Mouse (Mus musculus): Measurements from ENCODE around the gene Zfp398. TPM values are rescaled to one million over a fixed set of nuclear protein-coding genes. Genes with fewer than 3 reads are reported as not detected.

The Zfp398 gene
- polyA plus RNA-seq, 1 experiment from 2014 or later: 1.9 TPM

DNA sequence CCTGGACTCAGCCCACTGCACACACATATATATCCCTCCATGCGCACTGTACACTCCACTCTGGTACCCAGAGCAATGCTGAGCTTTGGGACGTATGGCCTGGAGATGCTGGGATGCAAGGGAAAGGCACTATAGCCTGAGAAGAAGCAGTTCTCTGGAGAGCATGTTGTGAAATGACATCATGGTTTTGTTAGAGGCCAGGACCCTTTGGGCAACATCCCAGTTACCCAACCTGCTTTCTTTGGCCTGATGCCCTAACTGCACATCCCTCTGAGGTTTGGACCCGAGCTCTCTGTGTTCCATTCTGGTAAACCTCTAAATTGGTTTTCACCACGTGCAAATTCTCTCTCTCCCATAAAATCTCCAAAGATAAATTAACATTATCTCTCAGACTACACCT, 68.1 kb downstream of the Zfp398 start:
- Histone ChIP-seq H3K4me1 (ENCODE audit: control insufficient read depth, low read depth, low read length) (no peaks in the 10 kb centered on the region), H3K9ac (ENCODE audit: low read depth, low read length) (no peak overlapping the region), H3K27me3 (ENCODE audit: control insufficient read depth, insufficient read depth, low read depth, low read length) (no peaks in the 10 kb centered on the region), H3K4me3 (ENCODE audit: low read depth, low read length) (no peak overlapping the region), H3K9me3 (replicated peaks; ENCODE audit: control insufficient read depth, low read length) (no peaks in the 10 kb centered on the region), H3K4me2 (ENCODE audit: low read depth, low read length) (no peak overlapping the region), H3K36me3 (ENCODE audit: control insufficient read depth, insufficient read depth) (peaks cover 24% of the 10 kb centered on the region), H3K27ac (ENCODE audit: low read length) (no peak overlapping the region)
- 72% methylated on average over 4 of the region's 4 CpGs for WGBS (ENCODE audit: insufficient replicate concordance)
- ATAC-seq (ENCODE audit: low read depth): no peak

DNA sequence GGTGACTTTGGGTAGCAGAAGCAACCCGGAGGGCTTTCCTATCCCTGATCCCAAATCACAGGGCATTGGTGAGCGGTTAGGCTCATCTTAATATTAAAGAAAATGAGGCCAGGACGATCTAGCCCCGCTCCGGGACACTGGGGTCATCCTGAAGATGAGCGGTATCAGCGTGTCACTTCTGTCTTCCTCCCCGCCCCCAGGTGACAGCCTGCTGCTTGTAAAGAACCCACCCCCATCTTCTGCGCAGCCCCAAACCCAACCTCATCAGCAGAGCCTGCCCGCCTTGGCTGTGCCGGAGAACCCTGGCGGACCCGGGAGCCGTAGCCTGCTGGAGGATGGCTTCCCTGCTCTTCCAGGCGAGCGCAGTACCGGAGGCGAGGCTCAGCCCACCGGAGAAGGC, 68.9 kb downstream of the Zfp398 start:
- ATAC-seq (ENCODE audit: low read depth): no peak
- Histone ChIP-seq H3K9me3 (replicated peaks; ENCODE audit: control insufficient read depth, low read length) (no peaks in the 10 kb centered on the region), H3K4me3 (ENCODE audit: low read depth, low read length) (no peak overlapping the region), H3K4me2 (ENCODE audit: low read depth, low read length) (no peak overlapping the region), H3K27me3 (ENCODE audit: control insufficient read depth, insufficient read depth, low read depth, low read length) (no peaks in the 10 kb centered on the region), H3K9ac (ENCODE audit: low read depth, low read length) (no peak overlapping the region), H3K36me3 (ENCODE audit: control insufficient read depth, insufficient read depth) (peaks cover 22% of the 10 kb centered on the region), H3K4me1 (ENCODE audit: control insufficient read depth, low read depth, low read length) (no peaks in the 10 kb centered on the region), H3K27ac (ENCODE audit: low read length) (no peak overlapping the region)
- 85% methylated on average over 19 of the region's 19 CpGs for WGBS (ENCODE audit: insufficient replicate concordance)

DNA sequence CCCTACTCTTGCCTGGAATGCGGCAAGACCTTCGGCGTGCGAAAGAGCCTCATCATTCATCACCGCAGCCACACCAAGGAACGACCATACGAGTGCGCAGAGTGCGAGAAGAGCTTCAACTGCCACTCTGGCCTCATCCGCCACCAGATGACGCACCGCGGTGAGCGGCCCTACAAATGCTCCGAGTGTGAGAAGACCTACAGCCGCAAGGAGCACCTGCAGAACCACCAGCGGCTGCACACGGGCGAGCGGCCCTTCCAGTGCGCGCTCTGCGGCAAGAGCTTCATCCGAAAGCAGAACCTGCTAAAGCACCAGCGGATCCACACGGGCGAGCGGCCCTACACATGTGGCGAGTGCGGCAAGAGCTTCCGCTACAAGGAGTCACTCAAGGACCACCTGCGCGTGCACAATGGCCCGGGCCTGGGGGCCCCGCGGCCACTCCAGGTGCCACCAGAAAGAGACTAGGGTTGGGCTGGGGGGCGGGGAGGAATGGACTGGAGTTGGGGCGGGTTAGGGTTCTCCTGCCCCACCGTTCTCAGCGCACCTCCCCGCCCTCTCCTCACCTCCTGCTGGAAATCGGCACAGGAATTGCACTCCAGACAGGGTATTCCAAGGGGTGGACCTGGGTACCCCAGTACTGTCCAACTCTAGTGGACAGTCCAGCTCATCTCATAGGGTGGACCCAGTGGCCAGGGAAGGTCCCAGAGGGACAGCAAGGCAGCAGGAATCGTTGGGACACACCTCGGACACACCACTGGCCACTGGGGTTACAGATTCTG, 69.6 kb downstream of the Zfp398 start:
- no peak overlapping the region for H3K4me2 ChIP-seq (ENCODE audit: low read depth, low read length)
- no peaks in the 10 kb centered on the region for H3K4me1 ChIP-seq (ENCODE audit: control insufficient read depth, low read depth, low read length)
- no peak overlapping the region for H3K4me3 ChIP-seq (ENCODE audit: low read depth, low read length)
- H3K9ac ChIP-seq (ENCODE audit: low read depth, low read length): no peak overlapping the region
- H3K27ac ChIP-seq (ENCODE audit: low read length): no peak overlapping the region
- no peaks in the 10 kb centered on the region for H3K27me3 ChIP-seq (ENCODE audit: control insufficient read depth, insufficient read depth, low read depth, low read length)
- ATAC-seq (ENCODE audit: low read depth): no peak
- peaks cover 22% of the 10 kb centered on the region for H3K36me3 ChIP-seq (ENCODE audit: control insufficient read depth, insufficient read depth)
- H3K9me3 ChIP-seq (replicated peaks; ENCODE audit: control insufficient read depth, low read length): no peaks in the 10 kb centered on the region
- WGBS (ENCODE audit: insufficient replicate concordance): 86% methylated on average over 44 of the region's 44 CpGs

DNA sequence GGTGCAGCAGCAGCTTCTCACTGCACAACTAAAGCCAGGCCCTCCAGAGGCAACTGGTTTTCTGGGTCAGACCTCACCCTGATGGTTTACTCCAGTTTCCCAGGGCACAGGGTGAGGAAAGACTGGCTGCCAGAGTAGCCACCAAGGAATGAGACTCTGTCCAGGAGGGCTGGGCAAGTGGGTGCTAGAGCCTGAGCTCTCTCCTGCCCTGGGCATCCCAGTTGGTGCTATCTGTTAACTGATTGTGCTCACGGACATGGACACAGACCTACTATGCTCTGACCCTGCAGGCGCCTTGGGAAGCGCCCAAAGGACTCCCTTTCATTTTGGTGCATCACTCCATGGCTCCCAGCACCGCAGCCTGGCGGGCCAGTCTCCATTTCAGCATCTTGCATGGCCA, 70.9 kb downstream of the Zfp398 start:
- Histone ChIP-seq H3K36me3 (ENCODE audit: control insufficient read depth, insufficient read depth) (peaks cover 22% of the 10 kb centered on the region), H3K4me3 (ENCODE audit: low read depth, low read length) (no peak overlapping the region), H3K4me2 (ENCODE audit: low read depth, low read length) (no peak overlapping the region), H3K9me3 (replicated peaks; ENCODE audit: control insufficient read depth, low read length) (no peaks in the 10 kb centered on the region), H3K9ac (ENCODE audit: low read depth, low read length) (no peak overlapping the region), H3K27me3 (ENCODE audit: control insufficient read depth, insufficient read depth, low read depth, low read length) (no peaks in the 10 kb centered on the region), H3K27ac (ENCODE audit: low read length) (no peak overlapping the region), H3K4me1 (ENCODE audit: control insufficient read depth, low read depth, low read length) (no peaks in the 10 kb centered on the region)
- WGBS (ENCODE audit: insufficient replicate concordance): 84% methylated on average over 5 of the region's 5 CpGs
- ATAC-seq (ENCODE audit: low read depth): no peak

DNA sequence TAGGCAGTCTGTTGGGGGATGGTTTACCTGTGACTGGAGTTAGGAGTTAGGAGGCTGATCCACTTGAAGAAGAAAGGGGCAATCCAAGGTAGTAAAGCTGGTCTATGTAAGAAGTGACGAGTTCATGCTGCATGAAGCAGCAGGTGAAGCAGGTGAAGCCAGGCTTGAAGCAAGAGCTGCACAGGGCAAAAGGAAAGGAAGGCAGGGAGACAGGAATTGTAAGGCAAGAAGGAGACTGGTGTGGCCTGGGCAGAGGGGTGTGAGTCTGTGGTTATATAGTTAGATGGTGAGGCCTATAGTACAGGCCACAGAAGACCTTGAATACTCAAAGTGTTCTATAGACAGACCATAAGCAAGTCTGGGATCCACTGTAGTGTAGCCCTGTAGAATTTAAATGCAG, 73.5 kb downstream of the Zfp398 start:
- no peak overlapping the region for H3K4me3 ChIP-seq (ENCODE audit: low read depth, low read length)
- 73% methylated on average over 1 of the region's 1 CpGs for WGBS (ENCODE audit: insufficient replicate concordance)
- H3K27me3 ChIP-seq (ENCODE audit: control insufficient read depth, insufficient read depth, low read depth, low read length): no peaks in the 10 kb centered on the region
- no peaks in the 10 kb centered on the region for H3K9me3 ChIP-seq (replicated peaks; ENCODE audit: control insufficient read depth, low read length)
- H3K36me3 ChIP-seq (ENCODE audit: control insufficient read depth, insufficient read depth): peaks cover 17% of the 10 kb centered on the region
- no peak overlapping the region for H3K9ac ChIP-seq (ENCODE audit: low read depth, low read length)
- no peak overlapping the region for H3K4me2 ChIP-seq (ENCODE audit: low read depth, low read length)
- no peak for ATAC-seq (ENCODE audit: low read depth)
- no peaks in the 10 kb centered on the region for H3K4me1 ChIP-seq (ENCODE audit: control insufficient read depth, low read depth, low read length)
- H3K27ac ChIP-seq (ENCODE audit: low read length): no peak overlapping the region

DNA sequence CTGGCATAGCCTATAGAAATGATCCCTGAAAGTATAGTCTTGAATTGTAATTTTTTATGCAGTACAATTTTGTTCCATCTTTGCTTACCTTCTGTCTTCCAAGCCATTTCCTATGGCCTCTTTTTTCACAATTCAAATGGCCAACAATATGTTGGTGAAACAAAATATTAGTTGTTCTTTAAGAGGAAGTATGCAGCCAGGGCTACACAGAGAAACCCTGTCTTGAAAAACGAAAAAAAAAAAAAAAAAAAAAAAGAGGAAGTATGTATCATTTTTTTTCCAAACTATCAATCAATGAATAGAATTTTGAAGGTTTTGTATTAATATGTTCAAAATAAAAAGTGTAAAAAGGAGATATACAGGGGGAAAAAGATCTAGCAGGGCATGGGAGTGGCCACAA, 76.2 kb downstream of the Zfp398 start:
- H3K4me2 ChIP-seq (ENCODE audit: low read depth, low read length): no peak overlapping the region
- no peak for ATAC-seq (ENCODE audit: low read depth)
- WGBS (ENCODE audit: insufficient replicate concordance): 13% methylated on average over 1 of the region's 1 CpGs
- H3K4me3 ChIP-seq (ENCODE audit: low read depth, low read length): no peak overlapping the region
- H3K27me3 ChIP-seq (ENCODE audit: control insufficient read depth, insufficient read depth, low read depth, low read length): no peaks in the 10 kb centered on the region
- H3K9me3 ChIP-seq (replicated peaks; ENCODE audit: control insufficient read depth, low read length): no peaks in the 10 kb centered on the region
- H3K4me1 ChIP-seq (ENCODE audit: control insufficient read depth, low read depth, low read length): peaks cover 6% of the 10 kb centered on the region
- no peaks in the 10 kb centered on the region for H3K36me3 ChIP-seq (ENCODE audit: control insufficient read depth, insufficient read depth)
- no peak overlapping the region for H3K27ac ChIP-seq (ENCODE audit: low read length)
- no peak overlapping the region for H3K9ac ChIP-seq (ENCODE audit: low read depth, low read length)

DNA sequence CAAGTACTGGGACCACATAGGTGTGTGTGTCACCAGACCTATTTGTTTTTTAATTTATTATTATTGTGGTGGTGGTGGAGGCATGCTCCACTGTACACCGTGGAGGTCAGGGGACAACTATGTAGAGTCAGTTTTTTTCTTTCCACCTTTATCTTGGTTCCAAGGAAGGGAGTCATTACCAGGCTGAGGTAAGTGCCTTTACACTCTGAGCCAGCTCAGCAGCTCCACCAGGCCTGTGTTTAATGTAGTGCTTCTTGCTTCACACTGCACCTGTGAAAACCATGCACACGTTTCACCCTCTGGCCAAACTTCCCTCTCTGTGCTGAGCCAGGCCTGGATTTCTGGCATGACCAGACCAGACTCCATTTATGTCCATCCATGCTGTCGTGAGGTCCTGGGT, 77.5 kb downstream of the Zfp398 start:
- no peaks in the 10 kb centered on the region for H3K9me3 ChIP-seq (replicated peaks; ENCODE audit: control insufficient read depth, low read length)
- H3K4me3 ChIP-seq (ENCODE audit: low read depth, low read length): no peak overlapping the region
- H3K4me1 ChIP-seq (ENCODE audit: control insufficient read depth, low read depth, low read length): peaks cover 14% of the 10 kb centered on the region
- H3K27ac ChIP-seq (ENCODE audit: low read length): no peak overlapping the region
- H3K36me3 ChIP-seq (ENCODE audit: control insufficient read depth, insufficient read depth): no peaks in the 10 kb centered on the region
- no peak overlapping the region for H3K9ac ChIP-seq (ENCODE audit: low read depth, low read length)
- 45% methylated on average over 3 of the region's 3 CpGs for WGBS (ENCODE audit: insufficient replicate concordance)
- no peaks in the 10 kb centered on the region for H3K27me3 ChIP-seq (ENCODE audit: control insufficient read depth, insufficient read depth, low read depth, low read length)
- ATAC-seq (ENCODE audit: low read depth): no peak
- H3K4me2 ChIP-seq (ENCODE audit: low read depth, low read length): no peak overlapping the region

DNA sequence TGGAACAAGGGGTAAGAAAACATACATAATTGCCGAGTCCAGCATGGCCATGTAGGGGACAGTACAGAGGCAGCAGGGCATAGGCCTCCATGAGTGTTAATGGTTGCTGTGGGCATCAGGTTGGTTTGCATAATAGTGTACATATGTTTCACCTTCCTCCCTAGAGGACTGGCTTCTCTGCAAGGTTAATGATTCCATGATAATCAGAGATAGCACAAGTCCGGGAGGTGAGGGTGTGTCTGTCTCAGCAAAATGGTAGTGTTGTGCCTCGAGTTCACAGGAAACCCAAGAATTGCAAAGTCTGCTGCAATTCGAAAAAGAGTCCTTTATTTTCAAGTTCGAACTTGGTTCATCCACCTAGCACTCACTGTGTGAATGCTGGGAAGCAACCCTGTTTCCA, 81.6 kb downstream of the Zfp398 start:
- no peak overlapping the region for H3K9ac ChIP-seq (ENCODE audit: low read depth, low read length)
- no peaks in the 10 kb centered on the region for H3K9me3 ChIP-seq (replicated peaks; ENCODE audit: control insufficient read depth, low read length)
- ATAC-seq (ENCODE audit: low read depth): no peak
- H3K27me3 ChIP-seq (ENCODE audit: control insufficient read depth, insufficient read depth, low read depth, low read length): no peaks in the 10 kb centered on the region
- peaks cover 35% of the 10 kb centered on the region for H3K4me1 ChIP-seq (ENCODE audit: control insufficient read depth, low read depth, low read length)
- WGBS (ENCODE audit: insufficient replicate concordance): 45% methylated on average over 5 of the region's 5 CpGs
- H3K27ac ChIP-seq (ENCODE audit: low read length): no peak overlapping the region
- H3K36me3 ChIP-seq (ENCODE audit: control insufficient read depth, insufficient read depth): no peaks in the 10 kb centered on the region
- no peak overlapping the region for H3K4me3 ChIP-seq (ENCODE audit: low read depth, low read length)
- no peak overlapping the region for H3K4me2 ChIP-seq (ENCODE audit: low read depth, low read length)

DNA sequence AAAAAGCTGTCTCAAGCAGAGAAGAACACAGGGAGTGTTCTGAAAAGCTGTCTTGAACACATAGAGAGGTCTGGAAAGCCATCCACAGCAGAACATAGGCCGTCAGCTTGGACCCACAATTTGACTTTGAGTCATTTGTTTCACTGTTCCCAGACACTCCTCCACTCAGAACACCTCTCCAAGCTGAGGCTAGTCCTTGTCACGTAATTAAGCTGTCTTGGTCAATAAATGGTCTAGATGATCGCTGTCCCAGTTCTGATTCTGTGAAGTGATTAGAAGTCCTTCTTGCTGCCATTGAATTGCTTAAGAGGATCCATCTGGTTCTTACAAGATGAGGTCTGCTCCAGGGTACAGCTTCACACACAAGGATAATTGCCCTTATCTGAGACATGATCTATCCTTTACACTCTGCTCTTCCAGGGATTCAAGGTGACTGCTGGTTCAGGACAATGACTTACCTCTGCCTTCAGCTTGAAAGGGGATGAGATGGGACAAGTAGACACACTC, 83.4 kb downstream of the Zfp398 start:
- Histone ChIP-seq H3K27me3 (ENCODE audit: control insufficient read depth, insufficient read depth, low read depth, low read length) (no peaks in the 10 kb centered on the region), H3K36me3 (ENCODE audit: control insufficient read depth, insufficient read depth) (no peaks in the 10 kb centered on the region), H3K9me3 (replicated peaks; ENCODE audit: control insufficient read depth, low read length) (no peaks in the 10 kb centered on the region), H3K4me3 (ENCODE audit: low read depth, low read length) (no peak overlapping the region), H3K4me1 (ENCODE audit: control insufficient read depth, low read depth, low read length) (peaks cover 41% of the 10 kb centered on the region), H3K4me2 (ENCODE audit: low read depth, low read length) (no peak overlapping the region), H3K27ac (ENCODE audit: low read length) (no peak overlapping the region), H3K9ac (ENCODE audit: low read depth, low read length) (no peak overlapping the region)
- ATAC-seq (ENCODE audit: low read depth): no peak
- 68% methylated on average over 3 of the region's 3 CpGs for WGBS (ENCODE audit: insufficient replicate concordance)
